Mouse (Mus musculus): ENCODE measurements around the gene Lipe.

Lipe gene

DNA sequence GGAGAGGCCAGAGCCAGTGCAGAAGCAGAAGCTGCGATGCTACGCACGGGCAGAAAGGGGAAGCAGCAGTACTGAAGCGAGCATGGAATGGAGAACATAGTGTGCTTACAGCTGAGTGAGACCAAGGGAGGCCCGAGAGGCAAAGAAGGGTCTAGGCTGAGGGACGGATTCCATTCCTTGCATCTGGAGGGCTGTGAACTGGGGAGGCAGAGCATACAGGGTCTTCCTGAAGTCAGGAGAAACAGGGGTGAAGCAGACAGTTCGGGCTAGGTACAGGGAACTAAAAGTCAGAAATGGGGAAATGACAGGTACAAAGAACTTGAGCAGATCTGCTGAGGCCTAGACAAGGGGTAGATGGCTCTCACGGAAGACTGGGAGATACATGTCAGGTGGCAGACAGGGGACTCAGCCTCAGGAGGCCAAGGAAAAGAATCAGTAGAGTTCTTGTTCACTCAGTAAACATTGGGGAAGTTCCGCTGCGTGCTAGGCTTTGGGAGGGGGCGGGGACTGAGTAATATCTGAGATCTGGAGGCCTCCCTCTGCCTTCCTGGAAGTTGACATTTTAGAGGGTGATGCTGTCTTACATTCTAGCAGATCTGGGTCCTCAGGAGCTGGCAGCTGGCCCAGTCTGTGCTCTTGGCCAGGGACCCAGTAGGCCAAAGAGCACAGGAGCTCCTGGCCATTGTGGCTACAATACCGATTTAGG is 12.5 kb downstream of the Lipe start:
- DNase-seq (ENCODE audit: low spot score) = no peak

DNA sequence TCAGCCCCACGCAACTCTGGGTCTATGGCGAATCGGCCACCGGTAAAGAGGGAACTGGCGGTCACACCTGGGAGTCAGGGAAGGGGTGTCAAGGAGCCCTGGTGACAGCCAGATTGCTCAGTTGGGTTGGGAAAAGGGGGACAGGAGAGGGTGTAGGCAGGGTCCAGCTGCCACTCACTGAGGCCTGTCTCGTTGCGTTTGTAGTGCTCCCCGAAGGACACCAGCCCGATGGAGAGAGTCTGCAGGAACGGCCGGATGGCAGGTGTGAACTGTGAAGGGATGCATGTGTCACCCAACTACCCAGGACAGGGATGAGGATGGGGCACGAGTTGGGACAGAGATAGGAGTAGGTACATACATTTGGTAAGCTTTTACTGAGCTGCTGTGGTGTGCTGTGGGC is 13.3 kb downstream of the Lipe start:
- no peak for DNase-seq (ENCODE audit: low spot score)

DNA sequence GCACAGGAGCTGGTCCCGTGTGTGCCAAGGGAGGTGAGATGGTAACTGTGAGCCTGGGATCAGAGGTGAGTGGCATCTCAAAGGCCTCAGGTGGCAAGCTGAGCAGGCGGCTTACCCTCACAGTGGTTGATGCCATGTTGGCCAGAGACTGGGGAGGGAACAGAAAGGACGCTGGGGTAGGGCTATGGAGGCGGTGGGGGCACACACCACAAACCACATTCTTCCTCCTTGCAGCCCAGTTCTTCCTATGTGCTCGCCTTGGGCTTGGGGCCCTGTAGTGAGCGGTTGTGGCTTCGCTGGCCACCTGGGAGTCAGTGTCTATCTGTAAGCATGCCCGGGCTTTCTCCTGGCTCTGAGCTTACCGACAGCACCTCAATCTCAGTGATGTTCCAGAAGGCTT is 13.7 kb downstream of the Lipe start:
- DNase-seq (ENCODE audit: low spot score) = no peak

DNA sequence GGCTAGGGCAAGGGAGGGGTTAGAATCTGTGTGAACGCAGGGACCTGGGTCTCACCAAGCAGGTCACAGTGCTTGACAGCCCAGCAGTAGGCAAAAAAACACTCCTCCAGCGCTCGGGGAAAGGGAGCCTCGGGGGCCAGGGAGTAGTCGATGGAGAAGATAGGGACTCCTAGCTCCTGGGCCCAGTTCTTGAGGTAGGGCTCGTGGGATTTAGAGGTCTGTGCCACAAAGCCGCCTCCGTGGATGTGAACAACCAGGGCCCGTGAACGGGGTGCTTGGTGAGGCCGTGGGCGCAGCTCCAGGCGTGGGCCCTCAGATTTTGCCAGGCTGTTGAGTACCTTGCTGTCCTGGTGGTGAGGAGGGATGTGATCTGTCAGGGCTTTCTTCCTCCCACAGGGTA is 14.2 kb downstream of the Lipe start:
- no peak for DNase-seq (ENCODE audit: low spot score)

DNA sequence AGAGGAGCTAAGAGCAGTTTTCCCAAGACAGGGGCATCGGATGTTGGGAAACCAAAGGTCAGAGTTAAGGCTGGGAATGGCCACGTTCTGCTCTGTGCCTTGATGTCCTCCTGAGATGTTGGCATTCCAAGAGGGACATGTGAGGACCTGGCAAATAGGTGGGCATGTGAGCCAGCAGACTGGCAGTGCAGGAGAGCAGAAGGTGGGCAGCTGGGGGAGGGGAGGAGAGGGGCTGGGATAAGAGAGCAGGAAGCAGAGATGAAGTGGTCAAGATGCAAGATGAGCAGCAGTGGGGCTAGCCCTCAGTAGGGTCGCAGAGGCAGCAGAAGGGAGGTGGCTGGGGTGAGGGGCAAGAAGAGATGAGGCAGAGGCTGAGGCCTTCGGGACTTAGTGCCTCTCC is 14.6 kb downstream of the Lipe start:
- DNase-seq (ENCODE audit: low spot score) = no peak

DNA sequence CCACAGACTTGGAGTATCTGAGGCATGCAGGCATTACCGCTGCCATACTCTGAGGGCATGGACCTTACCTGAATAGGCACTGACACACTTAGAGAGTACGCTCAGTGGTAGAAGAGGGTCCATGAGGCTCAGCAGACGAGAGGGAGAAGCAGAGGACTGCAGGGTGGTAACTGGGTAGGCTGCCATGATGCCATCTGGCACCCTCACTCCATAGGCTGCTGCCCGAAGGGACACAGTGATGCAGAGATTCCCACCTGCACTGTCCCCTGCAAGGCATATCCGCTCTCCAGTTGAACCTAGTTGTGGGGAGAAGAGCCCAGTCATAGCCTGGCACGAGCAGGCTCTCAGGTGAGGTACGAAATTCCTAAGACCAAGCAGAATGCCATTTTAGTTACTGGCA is 15.1 kb downstream of the Lipe start:
- no peak for DNase-seq (ENCODE audit: low spot score)

DNA sequence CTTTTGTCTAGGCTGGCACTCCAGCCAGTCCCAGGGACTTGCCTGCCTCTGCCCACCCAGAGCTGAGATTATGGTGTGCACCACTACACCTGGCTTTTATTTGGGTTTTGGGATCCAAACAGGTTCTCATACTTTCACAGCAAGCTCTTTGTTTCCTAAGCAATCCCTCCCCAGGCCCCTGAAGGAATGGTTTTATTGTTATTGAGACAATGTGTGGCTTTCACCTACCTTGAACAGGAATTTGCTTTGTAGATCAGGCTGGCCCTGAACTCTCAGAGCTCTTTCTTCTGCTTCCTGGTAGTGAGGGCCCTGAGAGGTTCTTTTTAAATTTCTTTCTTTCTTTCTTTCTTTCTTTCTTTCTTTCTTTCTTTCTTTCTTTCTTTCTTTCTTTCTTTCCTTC is 16.0 kb downstream of the Lipe start:
- DNase-seq (ENCODE audit: low spot score) = no peak

DNA sequence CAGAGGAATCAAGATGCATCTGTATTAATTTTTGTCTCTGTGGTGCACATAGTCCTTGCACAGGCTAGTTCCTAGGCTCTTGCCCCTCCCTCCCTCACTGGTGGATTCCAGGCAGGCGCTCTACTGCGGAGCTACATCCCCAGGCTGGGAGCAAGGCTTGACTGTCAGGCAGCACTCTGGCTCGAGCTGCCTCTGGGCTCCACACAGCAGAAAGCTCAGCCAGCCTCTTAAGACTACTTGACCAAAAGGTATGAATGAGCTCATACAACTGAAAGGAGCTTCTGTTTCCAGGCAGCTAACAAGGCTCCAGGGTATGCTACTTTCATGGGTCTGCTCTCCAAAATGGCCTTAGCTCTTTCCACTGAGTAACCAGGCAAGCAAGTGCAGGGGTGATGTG is 17.2 kb downstream of the Lipe start:
- DNase-seq (ENCODE audit: low spot score) = no peak

DNA sequence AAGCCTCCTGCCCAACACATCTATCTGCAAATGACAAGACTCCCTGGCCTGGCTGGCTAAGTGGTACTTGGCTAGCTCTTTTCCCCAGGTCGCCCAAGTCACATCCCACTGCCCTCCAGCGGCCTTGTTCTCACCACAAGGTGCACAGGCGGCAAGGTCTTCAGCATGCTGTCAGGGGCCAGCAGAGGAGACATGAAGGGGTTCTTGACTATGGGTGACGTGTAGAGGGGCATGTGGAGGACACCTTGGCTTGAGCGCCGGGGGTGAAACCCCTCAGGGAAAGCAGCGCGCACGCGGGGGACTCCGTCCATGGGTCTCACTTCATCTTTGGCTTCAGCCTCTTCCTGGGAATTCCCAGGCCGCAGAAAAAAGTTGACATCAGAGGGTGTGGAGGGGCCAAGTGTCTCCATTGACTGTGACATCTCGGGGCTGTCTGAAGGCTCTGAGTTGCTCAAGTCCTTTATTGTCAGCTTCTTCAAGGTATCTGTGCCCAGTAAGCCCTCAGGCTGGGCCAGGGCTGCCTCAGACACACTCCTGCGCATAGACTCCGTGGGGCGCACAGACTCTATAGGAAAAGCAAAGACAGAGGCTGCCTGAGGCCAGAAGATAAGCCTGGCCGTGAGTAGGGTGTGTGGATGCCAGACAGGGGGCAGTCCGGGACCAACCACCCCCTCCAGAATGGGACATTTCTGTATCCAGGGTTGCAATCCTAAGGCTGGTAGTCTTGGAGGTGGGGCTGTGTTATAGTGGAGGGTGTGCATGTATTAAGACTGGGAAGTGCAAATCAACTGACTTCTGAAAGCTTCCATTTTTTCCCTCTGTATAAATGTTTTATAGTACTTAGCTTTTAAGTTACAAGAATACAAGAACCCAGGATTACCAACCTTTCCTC is 17.9 kb downstream of the Lipe start:
- no peak for DNase-seq (ENCODE audit: low spot score)

DNA sequence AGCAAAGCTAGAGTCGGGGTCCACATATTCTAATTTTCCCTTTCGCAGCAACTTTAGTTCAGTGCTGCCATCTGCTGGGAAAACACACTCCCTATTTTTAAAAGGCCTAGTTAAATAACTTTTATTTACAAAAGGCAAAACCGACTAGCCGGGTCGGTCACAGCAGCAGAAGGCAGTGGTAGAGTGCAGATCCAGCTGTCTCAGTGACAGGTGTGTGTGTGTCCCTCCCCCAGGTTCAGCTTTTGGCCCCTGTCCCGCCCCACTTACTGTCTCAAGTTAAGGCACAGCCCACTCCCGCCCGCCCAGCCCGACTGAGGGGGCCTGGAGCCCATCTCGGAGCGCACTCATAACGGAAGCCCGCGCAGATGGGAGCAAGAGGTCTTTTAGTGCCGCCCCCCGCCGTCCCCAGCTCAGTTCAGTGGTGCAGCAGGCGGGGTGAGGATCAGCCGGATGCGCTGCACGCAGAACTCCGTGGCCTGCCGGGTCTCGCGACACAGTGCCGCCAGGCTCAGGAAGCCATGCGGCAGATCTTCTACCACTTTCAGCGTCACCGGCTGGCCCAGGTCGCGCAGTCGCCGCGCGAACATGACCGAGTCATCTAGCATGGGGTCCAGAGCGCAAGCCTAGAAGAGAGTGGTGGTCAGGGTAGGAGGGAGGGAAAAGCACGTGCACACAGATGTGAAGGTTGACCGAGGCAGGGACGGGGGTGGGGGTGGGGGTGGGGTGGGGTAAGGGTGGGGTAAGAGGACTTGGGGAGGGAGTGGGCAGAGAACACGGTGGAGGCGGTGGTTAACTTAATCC is 18.8 kb downstream of the Lipe start:
- no peak for DNase-seq (ENCODE audit: low spot score)

DNA sequence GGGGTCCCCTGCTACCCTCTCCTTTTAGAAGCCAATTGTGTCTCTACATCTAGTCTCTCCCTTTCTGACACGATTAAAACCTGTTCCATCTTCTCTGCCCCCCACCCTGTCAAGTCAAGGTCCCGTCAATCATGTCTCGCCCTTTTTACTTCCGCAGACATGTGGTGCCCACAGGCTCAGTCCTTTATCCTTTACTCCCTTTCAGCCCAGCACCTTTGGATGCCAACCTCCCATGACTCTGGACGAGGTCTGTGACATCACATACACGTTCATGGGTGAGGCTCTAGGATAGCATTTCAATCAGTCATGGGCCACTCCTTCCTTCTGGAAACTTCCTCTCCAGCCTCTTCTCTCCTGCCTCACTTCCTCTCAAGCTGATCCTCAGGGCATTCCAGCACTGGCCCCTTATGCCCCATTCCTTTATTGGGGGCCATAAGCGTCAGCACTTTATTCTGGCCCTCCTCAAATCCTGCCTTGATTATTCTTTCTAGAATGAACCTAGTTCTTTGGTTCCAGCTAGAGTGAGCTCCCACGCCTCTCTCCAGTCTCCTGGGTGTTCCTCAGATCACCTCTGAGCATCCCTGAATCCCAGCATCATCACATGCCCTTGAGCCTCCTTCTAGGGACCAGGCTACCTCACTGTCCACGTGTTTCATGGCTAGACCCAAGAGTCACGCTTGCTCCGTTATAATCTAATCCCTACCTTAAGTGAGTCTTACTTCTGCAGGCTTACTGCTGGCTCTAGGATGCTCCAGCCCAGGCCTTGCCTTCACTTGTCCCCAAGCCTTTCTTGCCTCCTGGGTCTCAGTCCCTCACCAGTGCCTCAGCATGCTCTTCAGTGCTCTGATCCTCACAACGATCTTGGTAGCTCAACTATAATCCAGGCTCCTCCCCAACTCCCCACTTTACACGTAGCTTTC is 20.1 kb downstream of the Lipe start:
- no peak for DNase-seq (ENCODE audit: low spot score)

DNA sequence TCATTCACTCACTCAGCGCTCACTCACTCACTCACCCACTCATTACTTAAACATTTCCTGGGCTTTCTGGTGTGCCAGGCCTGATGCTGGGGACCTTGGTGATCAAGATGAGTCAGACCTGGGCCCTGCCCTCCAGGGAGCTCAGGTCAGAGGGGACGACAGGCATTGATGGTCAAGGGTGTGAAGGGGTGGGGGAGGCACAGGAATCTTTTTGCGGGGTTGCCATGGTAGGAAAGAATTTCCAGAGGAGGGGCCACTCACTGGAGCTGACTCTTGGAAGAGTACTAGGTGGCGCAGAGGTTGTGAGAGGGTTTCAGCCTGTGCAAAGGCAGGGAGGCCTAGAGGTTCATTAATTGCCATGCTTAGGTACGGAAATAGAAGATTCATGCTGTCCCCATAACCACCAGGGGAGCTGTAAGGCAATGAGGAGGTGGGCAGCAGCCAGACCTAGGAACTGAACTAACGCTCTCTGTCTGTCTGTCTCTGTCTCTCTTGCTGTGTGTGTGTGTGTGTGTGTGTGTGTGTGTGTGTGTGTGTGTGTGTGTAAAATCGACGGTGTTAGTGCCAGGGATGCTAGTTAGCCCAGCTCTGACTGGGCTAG is 21.3 kb downstream of the Lipe start:
- DNase-seq (ENCODE audit: low spot score) = no peak

DNA sequence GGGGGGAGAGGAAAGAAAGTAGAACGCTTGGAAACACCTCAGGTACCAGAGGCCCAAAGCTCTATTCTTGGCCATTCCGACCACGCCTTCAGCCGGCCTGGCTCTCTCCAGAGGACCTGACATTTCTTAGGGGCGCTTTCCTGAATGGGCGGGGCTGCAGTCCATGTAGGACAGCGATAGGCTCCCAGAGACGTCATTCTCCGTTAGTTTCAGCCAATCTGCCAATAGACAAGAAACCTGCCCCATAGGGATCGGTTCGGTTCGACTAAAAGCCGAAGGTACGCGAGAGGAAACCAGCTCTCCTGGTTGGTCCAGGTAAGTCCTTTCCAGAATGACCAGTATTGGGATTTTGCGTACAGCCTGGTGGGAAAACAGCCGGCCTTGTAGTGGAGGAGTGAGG is 22.0 kb downstream of the Lipe start:
- DNase-seq (ENCODE audit: low spot score) = peak; percentile 81

DNA sequence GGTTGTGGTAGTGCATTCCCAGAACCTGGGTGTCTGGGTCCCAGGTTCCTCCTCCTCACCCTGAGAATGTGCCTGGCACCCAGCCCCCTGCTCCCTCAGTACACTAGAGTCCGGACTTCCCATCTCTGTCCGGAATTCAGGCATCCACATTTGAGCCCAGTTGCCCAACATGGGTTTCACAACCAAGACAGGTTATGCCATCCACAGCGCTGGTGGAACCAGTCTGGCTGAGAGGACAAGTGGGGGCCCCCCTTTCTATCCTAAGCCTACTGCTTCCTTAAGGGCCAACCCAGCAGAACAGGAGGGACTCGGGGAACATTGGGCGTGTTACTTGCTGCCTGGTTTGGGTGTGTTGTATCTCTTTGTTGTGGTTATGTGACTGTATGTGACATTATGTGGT is 26.1 kb downstream of the Lipe start:
- no peak for DNase-seq (ENCODE audit: low spot score)

DNA sequence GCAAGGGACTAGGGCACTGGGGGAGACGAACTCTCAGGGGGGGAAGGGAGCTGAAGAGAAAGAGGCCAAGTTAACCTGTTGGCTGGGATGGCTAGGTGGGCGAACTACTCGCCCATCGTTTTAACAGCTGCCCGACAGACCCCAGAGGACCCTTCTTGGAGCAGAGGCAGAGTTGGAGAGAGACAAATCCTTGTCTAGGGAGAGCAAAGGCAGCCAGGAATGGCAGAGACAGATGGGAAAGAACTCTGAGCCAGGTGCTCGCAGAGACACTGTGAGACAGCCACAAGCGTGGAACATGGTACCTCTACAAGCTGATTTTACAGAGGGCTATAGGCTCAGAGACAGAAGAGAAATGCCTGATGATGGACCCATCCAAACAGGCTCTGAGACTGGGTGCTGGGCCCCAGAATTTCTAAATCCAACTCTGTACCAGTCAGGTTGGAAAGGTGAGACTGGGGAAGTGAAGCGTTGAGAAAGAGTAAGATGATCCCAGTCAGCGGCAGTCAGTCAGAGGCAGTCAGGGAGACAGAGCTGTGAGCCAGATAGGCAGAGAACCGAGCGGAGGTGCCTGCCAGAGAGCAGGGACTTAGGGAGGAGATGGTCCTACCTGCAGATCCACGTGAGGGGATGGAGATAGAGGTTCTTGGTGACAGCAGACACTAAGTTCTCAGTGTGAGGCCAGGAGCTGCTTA is 29.3 kb downstream of the Lipe start, which contains the start of gene Cnfn:
Cnfn (minus strand) TSS at position 667 of the 692 bp plus-strand sequence.
- no peak for DNase-seq (ENCODE audit: low spot score)

DNA sequence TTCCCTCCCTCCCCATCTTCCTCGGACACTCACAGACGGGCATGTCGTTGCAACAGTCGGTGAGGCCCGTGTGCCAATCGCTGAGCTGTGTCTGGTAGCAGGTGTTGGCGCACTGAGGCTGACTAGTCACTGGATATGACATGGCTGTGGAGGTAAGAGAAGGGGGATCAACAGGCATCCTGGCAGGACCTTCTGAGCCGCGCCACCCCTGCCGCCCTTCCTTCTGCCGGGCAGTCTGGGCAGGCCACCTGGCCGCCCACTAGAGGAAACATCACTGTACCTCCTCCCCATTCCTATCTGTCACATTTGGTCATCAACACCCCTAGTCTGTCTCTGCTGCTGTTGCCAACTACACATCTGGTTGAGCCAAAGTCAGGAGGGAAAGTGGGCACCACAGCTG is 30.2 kb downstream of the Lipe start:
- DNase-seq (ENCODE audit: low spot score) = no peak

DNA sequence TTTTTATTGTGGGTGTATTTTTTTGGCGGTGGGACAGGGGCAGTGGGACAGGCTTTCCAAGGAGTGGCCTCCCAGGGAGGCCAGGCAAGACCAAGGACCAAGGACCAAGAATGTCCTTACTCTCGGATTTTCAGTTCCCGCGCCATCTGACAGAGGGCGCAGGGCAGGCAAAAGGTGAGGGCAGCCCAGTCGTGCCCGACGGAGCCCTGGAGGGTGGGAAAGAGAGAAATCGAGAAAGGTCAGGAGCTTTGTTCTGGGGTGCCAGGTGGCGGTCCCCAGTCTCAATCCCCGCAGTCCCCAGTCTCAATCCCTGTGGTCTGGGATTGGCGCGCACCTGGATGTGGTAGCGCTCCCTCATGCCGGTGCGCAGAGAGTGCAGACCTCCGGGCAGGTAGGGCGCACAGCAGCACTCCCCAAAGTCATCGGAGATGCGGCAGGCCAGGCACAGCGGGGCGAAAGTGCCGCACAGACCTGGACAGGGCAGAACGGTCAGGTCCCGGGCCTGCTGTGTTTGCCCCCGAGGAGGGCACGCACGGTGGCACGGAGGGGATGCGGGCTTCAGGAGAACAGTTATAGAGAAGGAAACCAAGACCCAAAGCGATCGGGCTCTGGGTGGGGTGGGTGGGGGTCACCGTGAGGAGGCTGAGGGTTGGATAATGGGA is 30.7 kb downstream of the Lipe start:
- DNase-seq (ENCODE audit: low spot score) = no peak

DNA sequence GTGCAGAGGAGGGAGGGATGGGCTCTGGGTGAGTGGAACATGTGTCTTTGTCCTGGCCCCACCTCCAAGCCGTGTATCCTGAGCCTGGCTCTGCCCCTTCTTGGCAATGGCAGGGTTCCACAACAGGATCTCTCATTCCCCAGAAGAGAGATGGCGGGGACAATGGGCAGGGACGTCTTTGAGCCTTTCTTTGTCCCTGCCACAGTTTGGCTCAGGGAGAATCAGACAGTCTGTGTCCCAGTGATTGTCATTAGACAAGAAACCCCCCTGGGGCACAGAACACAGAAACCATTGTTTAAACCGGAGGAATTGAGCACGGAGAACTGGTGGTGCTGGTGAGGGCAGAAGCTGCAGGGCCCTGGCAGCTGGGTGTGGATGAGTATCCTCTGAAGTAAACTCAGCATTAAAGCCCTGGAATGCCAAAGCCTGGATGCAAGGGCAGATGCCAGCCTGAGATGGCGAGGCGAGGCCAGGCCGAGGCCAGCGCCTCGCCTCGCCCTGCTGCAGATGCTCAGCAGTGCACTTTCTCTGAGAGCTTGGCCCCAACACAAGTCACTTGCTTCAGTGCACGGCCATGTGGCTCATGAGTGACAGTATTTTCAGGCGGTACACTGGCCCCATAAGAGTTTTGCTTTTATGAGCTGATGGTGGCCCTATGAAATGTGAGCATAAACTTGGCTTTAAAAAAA is 32.4 kb downstream of the Lipe start:
- no peak for DNase-seq (ENCODE audit: low spot score)

DNA sequence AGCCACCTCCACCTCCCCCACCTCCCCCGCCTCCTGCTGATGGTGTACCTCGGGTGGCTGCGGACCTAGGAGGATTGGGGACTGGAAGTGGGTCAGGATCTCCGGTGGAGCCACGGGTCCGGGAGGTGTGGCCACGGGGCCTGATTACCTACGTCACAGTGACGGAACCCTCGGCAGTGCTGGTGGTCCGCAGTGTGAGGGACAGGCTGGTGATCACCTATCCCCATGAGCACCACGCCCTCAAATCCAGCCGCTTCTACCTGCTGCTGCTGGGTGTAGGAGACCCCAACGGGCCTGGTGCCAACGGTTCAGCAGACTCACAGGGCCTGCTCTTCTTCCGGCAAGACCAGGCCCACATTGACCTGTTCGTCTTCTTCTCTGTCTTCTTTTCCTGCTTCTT is 34.9 kb downstream of the Lipe start:
- DNase-seq (ENCODE audit: low spot score) = no peak
